Mouse (Mus musculus): ENCODE measurements at regions not wholly inside any gene's neighbourhood (a gene's known extent, or its start where the extent isn't known, plus 50 kb on each side); places are given as distances from the start of the nearest gene placed in this dataset.

DNA sequence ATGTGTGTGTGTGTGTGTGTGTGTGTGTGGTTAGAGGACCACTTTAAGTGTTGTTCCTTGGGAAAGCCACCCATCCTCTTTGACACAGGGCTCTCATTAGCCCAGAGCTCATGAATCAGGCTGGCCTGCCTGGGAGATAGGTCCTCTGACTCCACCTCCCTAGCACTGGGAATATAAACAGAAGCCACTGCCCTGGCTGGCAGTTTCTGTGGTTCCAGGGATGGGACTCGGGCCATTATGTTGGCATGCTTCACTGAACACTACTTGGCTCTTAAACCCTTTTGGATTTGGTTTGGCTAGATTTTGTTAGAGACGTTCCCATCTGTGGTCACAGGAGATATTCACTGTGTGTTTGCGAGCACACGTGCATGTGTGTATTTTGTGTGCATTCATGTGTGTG is 100.2 kb upstream of the Zbtb40 start:
- Histone ChIP-seq H3K4me2 (ENCODE audit: low read depth, severe bottlenecking) (no peak overlapping the region), H3K4me1 (ENCODE audit: control insufficient read depth, insufficient read depth, low read length) (no peaks in the 10 kb centered on the region), H3K27me3 (ENCODE audit: control insufficient read depth, insufficient read depth, low read length) (no peaks in the 10 kb centered on the region), H3K4me3 (ENCODE audit: low read depth, low read length) (no peak overlapping the region), H3K9ac (ENCODE audit: low read length) (no peak overlapping the region), H3K9me3 (ENCODE audit: control insufficient read depth, low read length) (no peaks in the 10 kb centered on the region), H3K27ac (replicated peaks; ENCODE audit: low read depth, low read length) (no peak overlapping the region), H3K36me3 (ENCODE audit: control insufficient read depth, insufficient read depth, low read length) (no peaks in the 10 kb centered on the region)
- 91% methylated on average over 4 of the region's 4 CpGs for WGBS
- ATAC-seq (ENCODE audit: insufficient number of reproducible peaks, low FRiP score, low TSS enrichment, low read depth) = no peak
- no peak for DNase-seq (ENCODE audit: low spot score)

- Histone ChIP-seq H3K4me2 (ENCODE audit: low read depth, severe bottlenecking) (no peak overlapping the region), H3K4me3 (ENCODE audit: low read depth, low read length) (no peak overlapping the region), H3K9me3 (ENCODE audit: control insufficient read depth, low read length) (no peaks in the 10 kb centered on the region), H3K27me3 (ENCODE audit: control insufficient read depth, insufficient read depth, low read length) (no peaks in the 10 kb centered on the region), H3K36me3 (ENCODE audit: control insufficient read depth, insufficient read depth, low read length) (no peaks in the 10 kb centered on the region), H3K27ac (replicated peaks; ENCODE audit: low read depth, low read length) (no peak overlapping the region), H3K4me1 (ENCODE audit: control insufficient read depth, insufficient read depth, low read length) (peaks cover under 1% of the 10 kb centered on the region; the same call in 1 of the 2 replicates), H3K9ac (ENCODE audit: low read length) (no peak overlapping the region)
- ATAC-seq (ENCODE audit: insufficient number of reproducible peaks, low FRiP score, low TSS enrichment, low read depth) (no peak), DNase-seq (ENCODE audit: low spot score) (no peak)
- WGBS = 78% methylated on average over 13 of the region's 13 CpGs
Observed at GRCm38 (mm10) chr4:137147795-137148194, 99.2 kb upstream of the Zbtb40 start.

DNA sequence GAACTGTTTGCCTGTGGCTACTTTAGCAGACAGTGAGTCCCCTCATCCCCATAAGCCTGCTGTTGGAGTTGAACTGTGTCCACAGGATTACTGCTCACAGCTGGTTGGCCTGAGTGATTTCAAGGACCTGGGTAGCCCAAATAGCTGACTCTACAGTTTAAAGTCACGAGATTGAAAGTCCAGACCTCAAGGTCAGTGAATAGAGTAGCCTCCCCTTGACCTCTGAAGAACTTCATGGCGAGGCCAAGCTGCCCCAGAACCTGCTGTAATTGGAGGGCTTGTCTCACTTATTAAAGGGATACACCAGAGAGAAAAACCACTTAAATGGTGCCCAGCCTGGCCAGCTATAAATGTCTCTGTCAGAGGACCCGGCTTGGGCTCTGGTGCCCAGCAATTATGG is 97.7 kb upstream of the Zbtb40 start:
- H3K4me1 ChIP-seq (ENCODE audit: control insufficient read depth, insufficient read depth, low read length) = peaks cover 9% of the 10 kb centered on the region
- ATAC-seq (ENCODE audit: insufficient number of reproducible peaks, low FRiP score, low TSS enrichment, low read depth) = no peak
- H3K9me3 ChIP-seq (ENCODE audit: control insufficient read depth, low read length) = no peaks in the 10 kb centered on the region
- no peak overlapping the region for H3K4me3 ChIP-seq (ENCODE audit: low read depth, low read length)
- no peak overlapping the region for H3K9ac ChIP-seq (ENCODE audit: low read length)
- H3K4me2 ChIP-seq (ENCODE audit: low read depth, severe bottlenecking) = no peak overlapping the region
- no peak overlapping the region for H3K27ac ChIP-seq (replicated peaks; ENCODE audit: low read depth, low read length)
- H3K27me3 ChIP-seq (ENCODE audit: control insufficient read depth, insufficient read depth, low read length) = no peaks in the 10 kb centered on the region
- no peak for DNase-seq (ENCODE audit: low spot score)
- WGBS = 66% methylated on average over 3 of the region's 3 CpGs
- no peaks in the 10 kb centered on the region for H3K36me3 ChIP-seq (ENCODE audit: control insufficient read depth, insufficient read depth, low read length)

GRCm38 (mm10) chr4:137142316-137142715 is 93.7 kb upstream of the Zbtb40 start:
- Histone ChIP-seq H3K36me3 (ENCODE audit: control insufficient read depth, insufficient read depth, low read length) (no peaks in the 10 kb centered on the region), H3K4me2 (ENCODE audit: low read depth, severe bottlenecking) (no peak overlapping the region), H3K27me3 (ENCODE audit: control insufficient read depth, insufficient read depth, low read length) (no peaks in the 10 kb centered on the region), H3K4me1 (ENCODE audit: control insufficient read depth, insufficient read depth, low read length) (peaks cover 11% of the 10 kb centered on the region), H3K4me3 (ENCODE audit: low read depth, low read length) (no peak overlapping the region), H3K9ac (ENCODE audit: low read length) (no peak overlapping the region), H3K9me3 (ENCODE audit: control insufficient read depth, low read length) (no peaks in the 10 kb centered on the region), H3K27ac (replicated peaks; ENCODE audit: low read depth, low read length) (peak overlapping the region; percentile 5; the same call in 1 of the 2 replicates)
- WGBS = 11% methylated on average over 9 of the region's 9 CpGs
- no peak for ATAC-seq (ENCODE audit: insufficient number of reproducible peaks, low FRiP score, low TSS enrichment, low read depth)
- DNase-seq (ENCODE audit: low spot score) = peak; percentile 58

GRCm38 (mm10) chr4:137139051-137139705 is 90.6 kb upstream of the Zbtb40 start:
- H3K9ac ChIP-seq (ENCODE audit: low read length) = no peak overlapping the region
- H3K4me3 ChIP-seq (ENCODE audit: low read depth, low read length) = no peak overlapping the region
- H3K9me3 ChIP-seq (ENCODE audit: control insufficient read depth, low read length) = no peaks in the 10 kb centered on the region
- DNase-seq (ENCODE audit: low spot score) (no peak), ATAC-seq (ENCODE audit: insufficient number of reproducible peaks, low FRiP score, low TSS enrichment, low read depth) (no peak)
- H3K27me3 ChIP-seq (ENCODE audit: control insufficient read depth, insufficient read depth, low read length) = no peaks in the 10 kb centered on the region
- H3K4me1 ChIP-seq (ENCODE audit: control insufficient read depth, insufficient read depth, low read length) = peaks cover 11% of the 10 kb centered on the region
- H3K27ac ChIP-seq (replicated peaks; ENCODE audit: low read depth, low read length) = no peak overlapping the region
- 34% methylated on average over 17 of the region's 17 CpGs for WGBS
- no peaks in the 10 kb centered on the region for H3K36me3 ChIP-seq (ENCODE audit: control insufficient read depth, insufficient read depth, low read length)
- H3K4me2 ChIP-seq (ENCODE audit: low read depth, severe bottlenecking) = no peak overlapping the region

GRCm38 (mm10) chr4:137138127-137138526 is 89.5 kb upstream of the Zbtb40 start:
- no peaks in the 10 kb centered on the region for H3K27me3 ChIP-seq (ENCODE audit: control insufficient read depth, insufficient read depth, low read length)
- H3K4me3 ChIP-seq (ENCODE audit: low read depth, low read length) = no peak overlapping the region
- 77% methylated on average over 6 of the region's 6 CpGs for WGBS
- H3K9ac ChIP-seq (ENCODE audit: low read length) = no peak overlapping the region
- H3K9me3 ChIP-seq (ENCODE audit: control insufficient read depth, low read length) = no peaks in the 10 kb centered on the region
- DNase-seq (ENCODE audit: low spot score) (no peak), ATAC-seq (ENCODE audit: insufficient number of reproducible peaks, low FRiP score, low TSS enrichment, low read depth) (no peak)
- H3K36me3 ChIP-seq (ENCODE audit: control insufficient read depth, insufficient read depth, low read length) = no peaks in the 10 kb centered on the region
- H3K4me1 ChIP-seq (ENCODE audit: control insufficient read depth, insufficient read depth, low read length) = peaks cover 11% of the 10 kb centered on the region
- no peak overlapping the region for H3K27ac ChIP-seq (replicated peaks; ENCODE audit: low read depth, low read length)
- H3K4me2 ChIP-seq (ENCODE audit: low read depth, severe bottlenecking) = no peak overlapping the region

- Histone ChIP-seq H3K4me2 (ENCODE audit: low read depth, severe bottlenecking) (no peak overlapping the region), H3K36me3 (ENCODE audit: control insufficient read depth, insufficient read depth, low read length) (no peaks in the 10 kb centered on the region), H3K4me3 (ENCODE audit: low read depth, low read length) (no peak overlapping the region), H3K9me3 (ENCODE audit: control insufficient read depth, low read length) (no peaks in the 10 kb centered on the region), H3K9ac (ENCODE audit: low read length) (no peak overlapping the region), H3K27me3 (ENCODE audit: control insufficient read depth, insufficient read depth, low read length) (no peaks in the 10 kb centered on the region), H3K27ac (replicated peaks; ENCODE audit: low read depth, low read length) (no peak overlapping the region), H3K4me1 (ENCODE audit: control insufficient read depth, insufficient read depth, low read length) (0 out of 2 replicates have a peak, but pooled peaks cover 2% of the 10 kb centered on the region)
- DNase-seq (ENCODE audit: low spot score) (no peak), ATAC-seq (ENCODE audit: insufficient number of reproducible peaks, low FRiP score, low TSS enrichment, low read depth) (no peak)
- 75% methylated on average over 4 of the region's 4 CpGs for WGBS
Observed at GRCm38 (mm10) chr4:137136313-137136712, 87.7 kb upstream of the Zbtb40 start.

DNA sequence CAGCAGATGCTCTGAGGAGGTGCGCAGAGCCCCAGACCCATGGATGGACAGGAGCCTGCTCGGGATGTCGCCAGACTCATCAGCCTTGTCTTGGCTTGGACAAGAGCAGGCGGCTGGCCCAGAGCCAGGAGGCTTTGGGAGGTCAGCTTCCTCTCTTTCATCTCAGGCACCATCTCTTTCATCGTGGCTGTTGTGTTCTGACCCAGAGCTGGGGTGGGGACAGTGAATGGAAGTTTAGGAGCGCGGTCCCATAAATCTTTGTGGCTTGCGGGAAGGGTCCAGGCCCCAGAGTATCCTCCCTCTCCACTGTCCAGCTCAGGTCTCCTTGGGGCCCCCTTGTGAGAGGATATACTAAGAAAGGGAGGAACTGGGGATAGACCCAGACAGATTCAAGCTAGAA is 87.2 kb upstream of the Zbtb40 start:
- Histone ChIP-seq H3K27ac (replicated peaks; ENCODE audit: low read depth, low read length) (no peak overlapping the region), H3K9me3 (ENCODE audit: control insufficient read depth, low read length) (no peaks in the 10 kb centered on the region), H3K36me3 (ENCODE audit: control insufficient read depth, insufficient read depth, low read length) (no peaks in the 10 kb centered on the region), H3K4me1 (ENCODE audit: control insufficient read depth, insufficient read depth, low read length) (no peaks in the 10 kb centered on the region), H3K4me3 (ENCODE audit: low read depth, low read length) (no peak overlapping the region), H3K9ac (ENCODE audit: low read length) (no peak overlapping the region), H3K4me2 (ENCODE audit: low read depth, severe bottlenecking) (no peak overlapping the region), H3K27me3 (ENCODE audit: control insufficient read depth, insufficient read depth, low read length) (no peaks in the 10 kb centered on the region)
- DNase-seq (ENCODE audit: low spot score) = no peak
- no peak for ATAC-seq (ENCODE audit: insufficient number of reproducible peaks, low FRiP score, low TSS enrichment, low read depth)
- WGBS = 37% methylated on average over 8 of the region's 8 CpGs

- Histone ChIP-seq H3K27ac (replicated peaks; ENCODE audit: low read depth, low read length) (no peak overlapping the region), H3K4me2 (ENCODE audit: low read depth, severe bottlenecking) (no peak overlapping the region), H3K4me1 (ENCODE audit: control insufficient read depth, insufficient read depth, low read length) (no peaks in the 10 kb centered on the region), H3K27me3 (ENCODE audit: control insufficient read depth, insufficient read depth, low read length) (0 out of 2 replicates have a peak, but pooled peaks cover 2% of the 10 kb centered on the region), H3K4me3 (ENCODE audit: low read depth, low read length) (no peak overlapping the region), H3K9me3 (ENCODE audit: control insufficient read depth, low read length) (no peaks in the 10 kb centered on the region), H3K36me3 (ENCODE audit: control insufficient read depth, insufficient read depth, low read length) (no peaks in the 10 kb centered on the region), H3K9ac (ENCODE audit: low read length) (no peak overlapping the region)
- 63% methylated on average over 5 of the region's 5 CpGs for whole genome bisulfite sequencing
- ATAC-seq (ENCODE audit: insufficient number of reproducible peaks, low FRiP score, low TSS enrichment, low read depth) (no peak), DNase-seq (ENCODE audit: low spot score) (no peak)
Observed at GRCm38 (mm10) chr4:137134553-137134952, 86.0 kb upstream of the Zbtb40 start.
